Mouse (Mus musculus): ENCODE results near the gene Il17d. TPM values are rescaled to one million over a fixed set of nuclear protein-coding genes. Genes with fewer than 3 reads are reported as not detected.

The Il17d gene
- polyA plus RNA-seq, 1 experiment: not detected

- H3K4me1 ChIP-seq (ENCODE audit: control insufficient read depth, insufficient read depth, low read length): peaks cover 15% of the 10 kb centered on the region
- H3K27ac ChIP-seq (ENCODE audit: insufficient read depth, low read depth, low read length): no peak overlapping the region
- no peak for TF ChIP-seq CTCF (IDR thresholded peaks at IDR 0.05; ENCODE audit: low read depth, low read length)
- TF ChIP-seq POLR2A (IDR thresholded peaks at IDR 0.05; ENCODE audit: borderline replicate concordance, low read depth, low read length): no peak
- H3K4me3 ChIP-seq (ENCODE audit: insufficient read depth, low read length): no peak overlapping the region
Observed at GRCm38 (mm10) chr14:57574792-57575587, 50.4 kb downstream of the Il17d start.

GRCm38 (mm10) chr14:57576364-57577060 lies 51.9 kb downstream of the Il17d start:
- TF ChIP-seq POLR2A (IDR thresholded peaks at IDR 0.05; ENCODE audit: borderline replicate concordance, low read depth, low read length) (no peak), CTCF (IDR thresholded peaks at IDR 0.05; ENCODE audit: low read depth, low read length) (no peak)

GRCm38 (mm10) chr14:57591830-57592229 lies 67.3 kb downstream of the Il17d start:
- Histone ChIP-seq H3K27ac (ENCODE audit: insufficient read depth, low read depth, low read length) (no peak overlapping the region), H3K4me3 (ENCODE audit: insufficient read depth, low read length) (no peak overlapping the region), H3K4me1 (ENCODE audit: control insufficient read depth, insufficient read depth, low read length) (peaks cover 5% of the 10 kb centered on the region)
- TF ChIP-seq CTCF (IDR thresholded peaks at IDR 0.05; ENCODE audit: low read depth, low read length) (no peak), POLR2A (IDR thresholded peaks at IDR 0.05; ENCODE audit: borderline replicate concordance, low read depth, low read length) (no peak)

More at GRCm38 (mm10) chr14:57576364-57577060, 51.9 kb downstream of the Il17d start:
- Histone ChIP-seq H3K4me1 (ENCODE audit: control insufficient read depth, insufficient read depth, low read length) (peaks cover 13% of the 10 kb centered on the region), H3K27ac (ENCODE audit: insufficient read depth, low read depth, low read length) (peak overlapping the region; percentile 79), H3K4me3 (ENCODE audit: insufficient read depth, low read length) (no peak overlapping the region)

Other genes starting within 250 kb of the Il17d start
- gene Cryl1, start 126.2 kb upstream of the Il17d start, polyA plus RNA-seq (2012; ENCODE audit: insufficient read depth, insufficient read length, missing spikeins): 48.8 and 51.1 TPM in 2 replicates
- gene Ift88, start 100.7 kb upstream of the Il17d start, polyA plus RNA-seq (2012; ENCODE audit: insufficient read depth, insufficient read length, missing spikeins): 7.8 and 10.2 TPM in 2 replicates
- 30.7 and 32.2 TPM in 2 replicates for gene Eef1akmt1, start 46.8 kb downstream of the Il17d start, polyA plus RNA-seq (2012; ENCODE audit: insufficient read depth, insufficient read length, missing spikeins)
- gene Xpo4, start 140.7 kb downstream of the Il17d start, polyA plus RNA-seq (2012; ENCODE audit: insufficient read depth, insufficient read length, missing spikeins): 8.8 and 8.9 TPM in 2 replicates
- gene Gm49361, start 221.3 kb downstream of the Il17d start, polyA plus RNA-seq (2012; ENCODE audit: insufficient read depth, insufficient read length, missing spikeins): not detected in 2 replicates
- gene Lats2, start 233.6 kb downstream of the Il17d start, polyA plus RNA-seq (2012; ENCODE audit: insufficient read depth, insufficient read length, missing spikeins): 22.4 and 27.6 TPM in 2 replicates